Mouse (Mus musculus): ENCODE measurements around the gene Pdlim1.

The Pdlim1 gene

DNA sequence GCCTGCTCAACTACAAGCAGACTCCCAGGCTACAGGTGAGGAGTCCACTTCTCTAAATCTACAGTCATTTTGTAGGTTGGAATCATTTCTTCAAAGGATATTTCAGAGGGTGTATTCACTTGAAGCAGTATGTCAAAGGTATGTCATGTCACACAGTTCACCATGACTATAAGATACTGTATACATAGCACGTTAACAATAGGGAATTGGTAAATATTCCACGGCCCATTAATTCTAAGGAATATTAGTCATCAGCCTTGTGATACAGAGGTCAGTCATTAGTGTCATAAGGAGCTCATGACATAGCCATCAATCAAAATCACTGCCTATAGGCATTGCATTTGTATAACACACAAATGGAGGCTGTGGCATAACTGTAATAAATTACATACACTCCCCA, 13.1 kb upstream of the Pdlim1 start:
- no peak for DNase-seq (ENCODE audit: low spot score in 2 of 2)

DNA sequence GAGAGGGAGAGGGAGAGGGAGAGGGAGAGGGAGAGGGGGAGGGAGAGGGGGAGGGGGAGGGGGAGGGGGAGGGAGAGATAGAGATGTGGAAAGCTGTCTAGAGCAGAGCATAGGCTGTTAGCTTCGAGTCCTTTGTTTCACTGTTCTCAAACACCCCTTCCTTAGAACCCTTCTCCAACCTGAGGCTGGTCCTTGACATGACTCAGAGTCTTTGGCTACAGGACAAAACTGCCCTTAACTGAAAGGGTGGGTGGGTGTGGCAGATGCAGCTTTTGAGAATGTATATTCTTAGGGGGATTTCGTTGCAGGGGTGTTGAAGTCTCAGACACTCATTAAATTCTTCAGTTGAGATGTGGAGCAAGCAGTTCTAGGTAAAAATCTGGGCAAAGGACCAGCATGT, 11.8 kb upstream of the Pdlim1 start:
- DNase-seq (ENCODE audit: low spot score in 2 of 2): no peak

DNA sequence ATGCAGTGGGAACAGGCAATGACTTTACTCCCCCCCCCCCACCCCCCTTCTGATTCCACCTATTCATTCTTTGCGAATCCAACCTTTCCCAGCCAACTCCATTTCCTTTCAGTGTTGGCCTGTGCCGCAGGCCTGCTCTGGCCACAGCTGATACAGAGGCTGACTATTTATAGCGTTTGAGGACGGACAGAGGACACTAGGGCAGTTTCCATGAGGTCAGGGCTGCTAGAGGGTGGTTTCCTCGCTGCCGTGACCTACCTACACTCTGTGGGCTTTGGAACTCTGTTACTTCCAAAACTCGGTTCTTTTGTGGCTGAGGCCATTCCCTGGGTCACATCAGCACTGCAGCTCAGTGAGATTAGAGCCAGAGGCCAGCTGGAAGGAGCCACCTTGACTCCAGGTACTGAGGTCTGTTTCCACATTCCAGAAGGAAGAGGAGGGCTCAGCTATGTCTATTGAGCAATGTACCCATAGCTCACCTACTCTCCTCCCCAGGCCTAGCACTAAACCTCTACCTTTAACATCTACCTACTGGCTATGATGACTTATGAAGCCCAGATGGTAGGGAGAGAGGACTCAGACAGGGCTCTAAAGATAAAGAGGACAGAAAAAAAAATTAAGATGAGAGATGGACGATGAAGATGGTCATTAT, 6.9 kb upstream of the Pdlim1 start:
- no peak for DNase-seq (ENCODE audit: low spot score in 2 of 2)

DNA sequence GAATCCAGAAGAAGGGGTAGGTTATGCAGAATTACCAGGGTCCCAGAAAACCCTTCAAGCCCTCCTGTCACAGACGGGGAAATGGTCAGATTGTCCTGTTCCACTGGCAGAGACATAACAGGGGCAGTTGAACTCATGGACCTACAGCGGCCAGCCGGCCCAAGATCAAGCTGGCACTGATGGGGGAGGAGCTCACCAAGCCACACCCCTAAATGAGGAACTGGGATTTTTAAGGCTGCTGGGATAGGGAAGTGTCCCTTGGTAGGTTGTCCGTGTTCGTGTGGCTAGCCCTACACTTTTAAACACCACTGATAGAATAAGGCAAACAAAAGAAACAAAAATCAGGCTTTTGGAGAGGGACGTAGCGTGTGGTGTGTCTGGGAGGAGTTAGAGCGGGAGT, 5.9 kb upstream of the Pdlim1 start:
- DNase-seq (ENCODE audit: low spot score in 2 of 2): no peak

DNA sequence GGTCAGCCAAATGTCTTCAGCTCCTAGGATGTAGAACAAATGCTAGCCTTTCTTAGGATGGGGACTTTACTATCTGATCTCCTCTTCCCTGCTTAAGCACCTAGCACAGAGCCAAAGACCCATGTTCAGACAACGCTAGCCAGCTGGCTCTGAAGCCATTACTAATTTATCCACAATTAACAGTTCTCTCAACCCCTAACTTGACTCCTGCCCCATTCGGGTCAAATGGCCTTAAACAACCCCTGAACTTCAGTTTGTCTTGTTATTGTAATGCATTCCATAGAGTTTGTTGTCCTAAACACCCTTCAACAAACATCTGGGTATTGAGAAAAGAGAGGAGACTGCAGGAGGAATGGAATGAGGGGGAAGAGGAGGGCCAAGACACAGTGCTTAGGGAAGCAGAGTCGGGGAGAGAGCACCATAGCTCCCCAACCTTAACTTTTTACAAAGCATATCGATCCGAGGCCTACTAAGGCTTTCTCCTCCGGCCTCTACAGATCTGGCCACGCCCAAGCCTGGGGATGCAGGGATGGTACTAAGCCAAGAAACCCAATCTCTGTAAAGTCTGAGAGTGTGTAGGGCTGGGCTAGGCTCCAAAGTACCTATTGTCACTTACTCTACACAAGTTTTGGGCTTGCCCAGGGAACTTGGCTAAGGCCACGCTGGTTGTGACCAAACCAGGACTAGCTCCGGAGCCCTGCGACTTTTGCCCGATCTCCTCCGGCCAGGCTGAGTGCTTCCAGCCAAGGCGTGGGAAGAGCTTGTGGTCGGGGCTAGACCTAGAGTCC, 4.0 kb upstream of the Pdlim1 start:
- DNase-seq (ENCODE audit: low spot score in 2 of 2): no peak

DNA sequence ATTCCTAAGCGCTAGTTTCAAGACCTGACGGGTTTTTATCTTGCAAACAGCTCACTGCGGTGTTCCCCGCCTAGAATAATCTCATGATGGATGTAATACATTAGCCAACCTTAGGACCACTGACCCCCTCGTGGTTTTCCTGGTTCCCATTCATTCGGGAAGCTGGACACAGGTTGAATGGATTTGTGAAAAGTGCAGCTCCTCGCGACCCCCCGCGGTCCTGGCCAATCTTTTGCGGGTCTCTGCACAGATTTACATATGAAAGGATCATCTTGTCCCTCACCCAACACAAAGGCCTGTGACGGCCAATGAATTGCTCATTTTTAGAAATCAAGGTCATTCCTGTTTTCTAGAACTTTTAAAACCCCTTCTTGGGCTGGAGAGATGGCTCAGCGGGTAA, 1.0 kb upstream of the Pdlim1 start:
- no peak for DNase-seq (ENCODE audit: low spot score in 2 of 2)

DNA sequence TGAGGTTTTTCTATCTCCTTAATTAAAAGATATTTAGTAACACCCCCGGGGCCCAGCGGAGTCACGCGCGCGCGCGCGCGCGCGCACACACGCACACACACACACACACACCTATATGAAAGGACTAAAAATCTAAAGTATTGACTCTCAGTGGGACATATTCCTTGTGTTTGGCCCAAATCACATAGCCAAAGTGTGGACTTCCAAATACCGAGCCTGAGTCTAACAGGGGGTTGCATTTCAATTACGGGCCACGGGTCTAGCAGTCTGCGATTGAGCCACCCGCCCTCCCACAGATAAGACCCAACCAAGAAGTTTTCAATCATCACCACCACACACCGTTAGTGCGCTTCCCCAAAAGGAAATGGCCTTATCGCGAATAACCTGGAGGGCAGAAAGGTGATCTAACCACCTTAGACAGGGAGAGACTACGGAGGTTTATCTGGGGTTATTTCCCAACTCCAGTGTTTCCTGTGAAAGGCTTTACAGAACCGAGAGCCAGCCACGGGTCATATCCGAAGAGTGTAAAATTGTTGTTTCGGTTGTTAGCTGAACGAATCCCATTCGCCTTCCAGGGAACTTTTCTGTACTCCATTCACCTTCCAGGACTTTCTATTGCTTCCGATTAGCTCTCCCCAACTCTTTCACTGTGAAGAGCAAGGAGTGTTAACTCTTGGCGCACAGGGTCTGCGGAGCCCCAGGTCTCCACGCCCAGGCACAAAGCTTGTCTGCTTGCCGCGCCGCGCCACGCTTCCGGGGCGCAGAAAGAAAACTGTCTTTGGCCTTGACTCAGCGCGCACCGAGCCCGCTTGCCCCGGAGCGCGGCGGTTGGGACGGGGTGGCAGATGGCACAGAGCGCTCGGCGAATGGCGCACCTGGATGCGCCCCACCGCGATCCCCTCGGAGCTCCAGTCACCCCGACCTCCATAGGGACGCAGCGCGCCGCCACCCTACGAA, 1.0 kb downstream of the Pdlim1 start:
- DNase-seq (ENCODE audit: low spot score in 2 of 2): no peak

DNA sequence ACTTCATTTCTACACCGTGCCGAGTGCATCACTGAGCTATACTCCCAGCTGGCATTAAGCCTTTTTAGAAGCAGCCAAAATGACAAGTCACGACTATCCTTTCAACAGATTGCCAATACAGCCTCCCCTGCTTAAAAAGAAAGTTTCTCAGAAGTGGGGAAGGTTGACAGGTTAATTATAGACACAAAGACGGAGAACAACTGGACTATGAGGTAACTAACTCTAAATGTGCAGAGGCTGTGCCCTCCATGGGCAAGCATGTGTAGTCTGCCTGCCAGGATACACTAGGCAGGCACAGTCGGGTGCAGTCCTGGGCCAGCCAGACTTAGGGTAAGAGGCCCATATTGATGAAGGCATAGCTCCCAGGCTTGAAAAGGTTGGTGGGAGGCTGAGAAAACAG, 2.1 kb downstream of the Pdlim1 start:
- DNase-seq (ENCODE audit: low spot score in 2 of 2): no peak

DNA sequence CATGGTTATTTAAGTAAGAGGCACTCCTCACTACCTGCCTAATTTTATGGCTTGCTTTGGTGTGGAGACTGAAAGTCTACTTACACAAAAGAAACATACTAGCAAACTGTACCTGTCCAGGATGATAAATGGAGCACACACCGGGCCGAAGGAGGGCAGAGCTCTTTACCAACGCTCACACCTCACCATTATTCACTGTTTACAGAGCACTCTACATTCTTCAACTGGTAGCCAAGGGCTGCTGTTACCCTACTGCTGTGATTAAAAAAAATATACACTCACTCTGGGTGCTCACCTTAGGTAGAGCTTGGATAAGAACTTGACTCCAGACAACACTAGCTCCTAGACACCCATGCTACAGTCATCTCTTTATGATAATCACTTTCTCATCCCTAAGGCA, 3.1 kb downstream of the Pdlim1 start:
- DNase-seq (ENCODE audit: low spot score in 2 of 2): no peak

DNA sequence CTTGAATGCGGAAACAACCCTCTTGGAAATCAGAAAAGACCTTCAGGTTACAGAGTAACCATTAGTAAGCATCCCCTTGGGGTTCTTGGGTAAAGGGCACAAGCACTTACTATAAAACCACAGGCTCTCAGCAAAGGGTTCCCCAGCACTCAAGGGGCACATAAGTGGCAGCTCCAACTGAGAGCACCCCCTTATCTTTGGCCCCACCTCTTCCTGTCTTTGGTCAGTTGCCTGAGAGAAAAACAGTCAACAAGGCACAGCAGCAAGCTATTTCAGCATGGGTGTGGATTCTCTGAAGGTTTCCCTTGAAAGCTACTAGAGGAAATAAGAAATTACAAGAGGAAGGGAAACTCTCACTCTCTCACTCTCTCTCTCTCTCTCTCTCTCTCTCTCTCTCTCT, 4.3 kb downstream of the Pdlim1 start:
- DNase-seq (ENCODE audit: low spot score in 2 of 2): no peak

DNA sequence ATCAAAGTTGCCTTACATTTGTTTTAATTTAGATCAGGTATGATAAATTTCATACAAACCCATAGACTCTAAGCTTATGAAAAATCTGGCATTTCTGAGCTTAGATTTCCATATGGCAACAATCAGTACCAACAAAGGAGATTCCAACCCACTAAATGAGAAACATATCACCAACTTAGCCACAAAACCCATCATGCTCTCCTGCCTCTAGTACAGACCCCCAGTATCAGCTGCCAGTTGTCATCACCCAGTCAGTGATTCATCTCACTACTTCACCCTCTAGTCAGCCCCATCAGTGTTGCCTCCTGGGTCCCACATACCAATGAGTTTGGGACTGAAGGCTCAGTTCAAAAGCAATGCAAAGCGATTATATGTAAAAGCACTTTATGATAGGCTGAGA, 12.2 kb downstream of the Pdlim1 start:
- DNase-seq (ENCODE audit: low spot score in 2 of 2): no peak

DNA sequence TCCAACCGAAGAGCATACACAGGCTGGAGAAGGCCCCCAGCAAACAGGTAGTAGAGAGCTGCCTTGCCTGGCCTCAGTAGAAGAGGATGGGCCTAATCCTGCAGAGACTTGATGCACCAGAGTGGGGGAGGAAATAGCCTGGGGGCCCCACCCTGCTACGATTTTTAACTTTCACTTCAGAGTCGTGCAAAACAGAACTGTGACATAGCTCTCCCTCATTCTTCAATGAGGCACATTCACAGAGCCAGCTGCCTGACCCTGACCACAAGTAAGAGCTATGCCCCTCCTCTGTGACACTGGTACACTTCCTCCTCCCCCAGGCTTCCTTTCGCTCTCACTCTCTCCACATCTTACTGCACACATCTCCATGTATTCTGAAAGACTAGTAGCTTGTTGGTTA, 14.2 kb downstream of the Pdlim1 start:
- DNase-seq (ENCODE audit: low spot score in 2 of 2): no peak

DNA sequence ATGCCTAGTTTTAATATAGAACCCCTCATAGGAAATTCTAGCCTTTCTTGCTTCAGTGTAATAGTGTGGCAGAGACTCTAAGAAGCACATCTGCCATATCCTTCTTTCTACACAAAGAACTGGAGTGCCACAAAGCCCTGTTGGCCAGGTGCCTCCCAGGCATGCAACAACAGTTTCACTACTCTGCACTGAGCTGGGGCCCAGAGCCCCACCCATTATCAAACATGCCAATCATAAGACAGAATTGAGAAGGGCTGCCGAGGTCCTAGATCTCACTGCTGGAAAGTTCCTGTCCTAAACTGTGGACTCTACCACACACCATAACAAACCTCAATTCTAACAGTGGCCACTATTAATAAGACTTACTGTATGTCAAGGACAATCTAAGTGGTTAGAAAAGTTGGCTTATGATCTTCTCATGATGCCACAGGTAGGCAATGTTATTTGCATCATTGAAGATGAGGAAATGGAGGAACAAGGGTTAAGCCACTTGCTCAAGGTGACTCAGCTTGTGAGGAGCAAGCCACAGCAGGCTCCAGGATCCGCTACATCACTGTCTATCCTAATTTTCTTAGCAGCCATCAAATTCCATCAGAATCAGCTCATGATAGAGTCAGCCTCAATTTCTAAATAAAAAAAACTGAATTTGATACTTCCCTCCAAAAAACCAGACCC, 15.1 kb downstream of the Pdlim1 start:
- DNase-seq (ENCODE audit: low spot score in 2 of 2): no peak

DNA sequence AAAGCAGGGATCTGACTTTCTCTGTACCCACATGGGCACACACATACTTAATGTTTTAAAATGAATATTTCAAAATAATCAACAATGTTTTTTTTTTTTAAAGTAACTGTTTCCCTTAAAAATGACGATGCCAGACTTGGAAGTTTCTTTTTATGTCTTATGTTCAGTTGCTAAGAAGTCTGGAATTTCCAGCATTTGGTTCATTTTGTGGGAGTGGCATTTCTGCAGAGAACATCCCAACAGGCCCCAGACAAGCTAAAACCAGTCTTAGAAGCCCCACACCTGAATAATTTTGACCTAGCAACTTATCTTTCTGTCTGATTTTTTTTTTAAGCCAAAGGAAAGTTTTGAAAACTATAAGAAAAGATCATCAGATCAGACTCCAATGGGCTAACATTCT, 16.1 kb downstream of the Pdlim1 start:
- DNase-seq (ENCODE audit: low spot score in 2 of 2): no peak

DNA sequence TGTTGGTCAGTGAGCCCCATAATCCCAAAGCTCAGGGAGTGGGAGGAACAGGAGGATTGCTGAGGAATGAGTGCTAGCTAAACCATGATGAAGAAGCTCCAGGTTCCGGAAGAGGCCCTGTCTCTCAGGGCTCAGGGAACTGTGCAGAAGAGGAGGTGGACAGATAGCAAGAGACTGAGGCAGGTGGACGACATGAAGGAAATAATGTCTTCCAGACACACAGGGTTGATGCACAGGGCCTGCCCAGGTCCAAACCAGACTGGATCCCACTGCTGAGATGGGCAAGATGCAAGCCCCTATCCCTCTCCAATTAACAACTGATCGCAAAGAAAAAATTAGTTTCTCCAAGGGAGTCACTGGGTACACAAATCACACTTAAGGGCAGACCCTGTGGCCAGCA, 16.9 kb downstream of the Pdlim1 start:
- no peak for DNase-seq (ENCODE audit: low spot score in 2 of 2)

DNA sequence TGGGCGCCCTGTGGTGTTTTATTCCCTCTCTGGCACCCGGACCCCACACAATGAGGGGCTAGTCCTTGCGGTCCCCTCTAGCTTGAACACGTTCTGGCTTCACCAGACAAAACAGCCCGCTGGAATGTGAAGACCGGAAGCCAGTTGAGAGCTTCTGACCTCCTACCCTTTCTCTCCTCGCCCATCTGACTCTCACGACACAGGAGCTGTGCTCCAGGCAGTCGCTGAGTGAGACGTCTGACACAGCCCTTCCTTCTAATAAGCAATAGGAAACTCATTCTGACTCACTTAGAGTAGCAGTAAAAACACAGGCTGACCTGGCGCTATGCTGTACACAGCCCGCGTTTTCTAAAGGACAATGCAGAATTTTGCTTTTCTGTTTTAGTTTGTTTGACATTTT, 17.9 kb downstream of the Pdlim1 start:
- no peak for DNase-seq (ENCODE audit: low spot score in 2 of 2)

DNA sequence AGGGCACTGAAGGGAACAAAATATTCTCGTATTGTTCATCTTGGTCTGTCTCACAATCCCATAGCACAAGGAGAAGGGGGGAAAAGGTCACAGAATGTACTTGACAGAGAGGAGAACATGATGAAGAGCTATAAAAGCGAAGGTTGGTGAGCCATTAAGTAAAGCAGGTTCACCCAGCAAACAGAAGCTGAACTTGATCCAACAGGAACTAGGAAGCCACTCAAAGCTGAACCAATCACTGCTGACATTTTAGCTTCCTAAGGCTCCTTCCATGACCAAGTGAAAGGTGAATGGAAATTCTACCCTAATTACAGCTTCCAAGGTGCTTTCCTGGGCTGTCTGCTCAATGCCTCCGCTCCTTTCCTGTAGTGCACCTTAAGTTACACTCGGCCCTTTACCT, 20.5 kb downstream of the Pdlim1 start:
- DNase-seq (ENCODE audit: low spot score in 2 of 2): no peak

DNA sequence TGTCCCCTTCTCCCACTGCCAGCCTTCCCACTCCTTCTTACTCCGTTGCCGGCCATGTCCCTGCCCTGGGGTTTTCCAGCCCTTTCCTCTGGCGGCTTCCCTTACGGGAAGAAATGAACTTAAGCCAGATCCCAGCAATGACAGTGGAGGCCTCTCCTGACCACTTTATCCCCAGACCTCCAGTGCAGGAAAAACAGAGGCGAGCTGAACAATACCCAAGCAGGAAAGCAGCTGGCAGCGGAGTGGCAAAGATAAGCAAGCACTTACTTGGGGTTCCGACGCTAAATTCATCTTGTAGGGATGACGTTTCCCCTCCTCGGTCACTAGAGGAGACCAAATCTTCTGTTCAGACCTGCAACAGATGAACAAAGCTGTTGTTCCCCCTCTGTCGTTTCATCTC, 22.3 kb downstream of the Pdlim1 start:
- DNase-seq (ENCODE audit: low spot score in 2 of 2): no peak

DNA sequence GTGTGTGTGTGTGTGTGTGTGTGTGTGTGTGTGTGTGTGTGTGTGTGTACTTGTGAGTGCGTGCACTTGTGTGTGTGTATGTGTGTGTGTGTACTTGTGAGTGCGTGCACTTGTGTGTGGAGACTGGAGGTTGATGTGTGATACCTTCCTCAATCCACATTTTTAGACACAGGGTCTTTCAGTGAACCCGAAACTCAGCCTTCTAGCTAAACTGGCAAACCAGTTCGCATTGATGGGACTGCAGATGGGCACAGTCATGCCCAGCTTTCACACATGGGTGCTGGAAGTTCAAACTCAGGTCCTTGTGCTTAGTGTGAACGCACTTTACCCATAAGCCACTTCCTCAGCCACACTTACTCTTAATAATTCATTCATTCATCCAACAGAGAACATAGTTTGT, 23.2 kb downstream of the Pdlim1 start:
- no peak for DNase-seq (ENCODE audit: low spot score in 2 of 2)

DNA sequence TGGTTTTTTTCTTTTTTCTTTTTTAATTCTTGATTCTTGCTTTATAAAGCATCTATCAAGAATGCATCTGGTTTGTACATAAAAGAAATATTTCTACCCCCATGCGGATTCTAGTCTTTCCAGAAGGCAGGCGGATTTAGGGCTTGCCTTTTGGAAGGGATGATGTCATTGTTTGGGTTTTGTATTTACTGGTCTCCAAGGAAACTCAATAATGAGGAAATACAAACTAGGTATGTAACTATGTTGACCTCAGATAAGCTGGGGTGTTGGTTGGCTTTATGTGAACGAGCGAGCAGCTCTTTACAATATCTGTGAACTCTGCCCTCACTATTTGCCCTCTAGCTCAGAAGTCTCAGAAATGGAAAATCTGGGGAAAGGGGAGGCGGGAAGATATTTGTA, 24.4 kb downstream of the Pdlim1 start:
- no peak for DNase-seq (ENCODE audit: low spot score in 2 of 2)

DNA sequence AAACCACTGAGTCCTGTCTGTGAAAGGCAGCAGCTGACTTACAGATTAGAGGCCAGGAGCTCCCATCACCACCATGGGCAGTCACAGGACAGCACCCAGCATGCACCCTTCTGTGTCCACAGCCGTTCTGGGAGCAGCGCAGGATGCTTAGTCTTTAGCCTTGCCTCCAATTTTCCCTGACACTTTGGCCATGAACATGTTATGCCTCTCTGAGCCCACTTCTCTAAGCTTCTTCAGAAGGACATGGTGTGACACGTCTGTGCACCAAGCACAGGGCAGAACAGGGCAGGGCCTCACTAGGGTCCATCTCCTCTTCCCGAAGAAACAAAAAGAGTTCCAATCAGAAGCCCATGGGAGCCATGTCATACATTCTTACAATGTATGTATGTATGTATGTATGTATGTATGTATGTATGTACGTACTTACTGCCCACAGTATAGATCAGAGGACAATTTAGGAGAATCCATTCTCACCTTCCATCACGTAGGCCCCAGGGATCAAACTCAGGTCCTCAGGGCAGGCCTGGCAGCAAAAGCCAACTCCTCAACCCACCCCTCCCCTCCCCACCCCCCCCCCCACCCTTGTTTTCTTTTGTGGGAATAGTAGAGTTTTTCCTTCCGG, 24.9 kb downstream of the Pdlim1 start:
- DNase-seq (ENCODE audit: low spot score in 2 of 2): no peak
